Mouse (Mus musculus) skeletal muscle tissue, postnatal 0 days (tissue): Measurements from ENCODE around the gene Fam169a. TPM values are rescaled to one million over a fixed set of nuclear protein-coding genes. Genes with fewer than 3 reads are reported as not detected.

ENCODE experiments used
- polyA plus RNA-seq: library from polyadenylated mRNA; unstranded; fragments of >200 nt; fragmentation: Nextera tagmentation; extraction: Ambion mirVana; gene quantifications from 2 replicates; pipeline ENCODE4 v1.2.1, GENCODE M21; 2015

Gene Fam169a
- 0.10 and 0.24 TPM in 2 replicates for polyA plus RNA-seq

GRCm38 (mm10) chr13:97066649-97067550, at the start of gene Fam169a:
Gene Fam169a, plus strand, starts transcription at chr13:97067286.

GRCm38 (mm10) chr13:97034262-97034661, 32.8 kb upstream of the Fam169a start, which contains the start of gene 1700029F12Rik:
Gene 1700029F12Rik, minus strand, starts transcription at chr13:97034362.

GRCm38 (mm10) chr13:97099187-97099852, 32.2 kb downstream of the Fam169a start, which contains the start of gene Gm6169:
Gene Gm6169, minus strand, starts transcription at chr13:97099237.

GRCm38 (mm10) chr13:97137466-97138400, 70.6 kb downstream of the Fam169a start, which contains the start of the genes Gfm2 and Nsa2:
Gene Gfm2, plus strand, starts transcription at chr13:97137937.
Gene Nsa2, minus strand, starts transcription at chr13:97137937.

Other genes with a start within 250 kb of the Fam169a start
- 0.08 and 0.10 TPM in 2 replicates for gene Gcnt4, start 142.6 kb upstream of the Fam169a start, polyA plus RNA-seq
- not detected in 2 replicates for gene 1700029F12Rik, start 32.9 kb upstream of the Fam169a start, polyA plus RNA-seq
- gene Gm6169, start 32.0 kb downstream of the Fam169a start, polyA plus RNA-seq: 2.2 and 2.6 TPM in 2 replicates
- 18.2 and 18.4 TPM in 2 replicates for gene Gfm2, start 70.7 kb downstream of the Fam169a start, polyA plus RNA-seq
- 47.4 and 50.4 TPM in 2 replicates for gene Nsa2, start 70.7 kb downstream of the Fam169a start, polyA plus RNA-seq
- gene Hexb, start 131.1 kb downstream of the Fam169a start, polyA plus RNA-seq: 23.4 and 30.6 TPM in 2 replicates
- gene Enc1, start 173.8 kb downstream of the Fam169a start, polyA plus RNA-seq: 2.0 and 2.2 TPM in 2 replicates